Mouse (Mus musculus): ENCODE data around the gene Nek5.
A peak's percentile ranks its signal among the peaks of the same experiment; 100 is the strongest.

Gene Nek5

GRCm38 (mm10) chr8:22056850-22057249, 68.0 kb downstream of the Nek5 start:
- Histone ChIP-seq H3K27me3 (ENCODE audit: control insufficient read depth, insufficient read depth, low read length, poor library complexity, severe bottlenecking) (peaks cover 4% of the 10 kb centered on the region; the same call in 1 of the 2 replicates), H3K36me3 (ENCODE audit: control insufficient read depth, insufficient read depth, low read length, poor library complexity, severe bottlenecking) (no peaks in the 10 kb centered on the region)
- DNase-seq (ENCODE audit: low read depth, low spot score): no peak

GRCm38 (mm10) chr8:22055492-22055877, 69.4 kb downstream of the Nek5 start:
- peaks cover 4% of the 10 kb centered on the region; the same call in 1 of the 2 replicates for H3K27me3 ChIP-seq (ENCODE audit: control insufficient read depth, insufficient read depth, low read length, poor library complexity, severe bottlenecking)
- no peaks in the 10 kb centered on the region for H3K36me3 ChIP-seq (ENCODE audit: control insufficient read depth, insufficient read depth, low read length, poor library complexity, severe bottlenecking)
- no peak for DNase-seq (ENCODE audit: low read depth, low spot score)

GRCm38 (mm10) chr8:22054674-22055491, 70.0 kb downstream of the Nek5 start:
- DNase-seq (ENCODE audit: low read depth, low spot score): no peak
- H3K36me3 ChIP-seq (ENCODE audit: control insufficient read depth, insufficient read depth, low read length, poor library complexity, severe bottlenecking): no peaks in the 10 kb centered on the region
- peaks cover 3% of the 10 kb centered on the region; the same call in 1 of the 2 replicates for H3K27me3 ChIP-seq (ENCODE audit: control insufficient read depth, insufficient read depth, low read length, poor library complexity, severe bottlenecking)

GRCm38 (mm10) chr8:22047699-22048464, 77.0 kb downstream of the Nek5 start:
- DNase-seq (ENCODE audit: low read depth, low spot score): peak; percentile 55
- H3K36me3 ChIP-seq (ENCODE audit: control insufficient read depth, insufficient read depth, low read length, poor library complexity, severe bottlenecking): no peaks in the 10 kb centered on the region
- H3K27me3 ChIP-seq (ENCODE audit: control insufficient read depth, insufficient read depth, low read length, poor library complexity, severe bottlenecking): no peaks in the 10 kb centered on the region

GRCm38 (mm10) chr8:22043706-22044105, 81.1 kb downstream of the Nek5 start:
- Histone ChIP-seq H3K27me3 (ENCODE audit: control insufficient read depth, insufficient read depth, low read length, poor library complexity, severe bottlenecking) (no peaks in the 10 kb centered on the region), H3K36me3 (ENCODE audit: control insufficient read depth, insufficient read depth, low read length, poor library complexity, severe bottlenecking) (no peaks in the 10 kb centered on the region)
- no peak for DNase-seq (ENCODE audit: low read depth, low spot score)

- Histone ChIP-seq H3K27me3 (ENCODE audit: control insufficient read depth, insufficient read depth, low read length, poor library complexity, severe bottlenecking) (no peaks in the 10 kb centered on the region), H3K36me3 (ENCODE audit: control insufficient read depth, insufficient read depth, low read length, poor library complexity, severe bottlenecking) (no peaks in the 10 kb centered on the region)
- DNase-seq (ENCODE audit: low read depth, low spot score): no peak
Measured at GRCm38 (mm10) chr8:22042515-22042914, 82.3 kb downstream of the Nek5 start.

GRCm38 (mm10) chr8:22040153-22040509, 84.7 kb downstream of the Nek5 start:
- no peaks in the 10 kb centered on the region for H3K36me3 ChIP-seq (ENCODE audit: control insufficient read depth, insufficient read depth, low read length, poor library complexity, severe bottlenecking)
- DNase-seq (ENCODE audit: low read depth, low spot score): no peak
- no peaks in the 10 kb centered on the region for H3K27me3 ChIP-seq (ENCODE audit: control insufficient read depth, insufficient read depth, low read length, poor library complexity, severe bottlenecking)

GRCm38 (mm10) chr8:22039468-22040152, 85.2 kb downstream of the Nek5 start:
- no peak for DNase-seq (ENCODE audit: low read depth, low spot score)
- no peaks in the 10 kb centered on the region for H3K36me3 ChIP-seq (ENCODE audit: control insufficient read depth, insufficient read depth, low read length, poor library complexity, severe bottlenecking)
- H3K27me3 ChIP-seq (ENCODE audit: control insufficient read depth, insufficient read depth, low read length, poor library complexity, severe bottlenecking): no peaks in the 10 kb centered on the region

GRCm38 (mm10) chr8:22037022-22037421, 87.8 kb downstream of the Nek5 start:
- Histone ChIP-seq H3K36me3 (ENCODE audit: control insufficient read depth, insufficient read depth, low read length, poor library complexity, severe bottlenecking) (no peaks in the 10 kb centered on the region), H3K27me3 (ENCODE audit: control insufficient read depth, insufficient read depth, low read length, poor library complexity, severe bottlenecking) (no peaks in the 10 kb centered on the region)
- no peak for DNase-seq (ENCODE audit: low read depth, low spot score)

GRCm38 (mm10) chr8:22036137-22036536, 88.7 kb downstream of the Nek5 start:
- H3K36me3 ChIP-seq (ENCODE audit: control insufficient read depth, insufficient read depth, low read length, poor library complexity, severe bottlenecking): no peaks in the 10 kb centered on the region
- DNase-seq (ENCODE audit: low read depth, low spot score): no peak
- H3K27me3 ChIP-seq (ENCODE audit: control insufficient read depth, insufficient read depth, low read length, poor library complexity, severe bottlenecking): no peaks in the 10 kb centered on the region

GRCm38 (mm10) chr8:22030990-22031389, 93.9 kb downstream of the Nek5 start:
- Histone ChIP-seq H3K36me3 (ENCODE audit: control insufficient read depth, insufficient read depth, low read length, poor library complexity, severe bottlenecking) (no peaks in the 10 kb centered on the region), H3K27me3 (ENCODE audit: control insufficient read depth, insufficient read depth, low read length, poor library complexity, severe bottlenecking) (no peaks in the 10 kb centered on the region)
- DNase-seq (ENCODE audit: low read depth, low spot score): no peak

GRCm38 (mm10) chr8:22028973-22029372, 95.9 kb downstream of the Nek5 start:
- Histone ChIP-seq H3K36me3 (ENCODE audit: control insufficient read depth, insufficient read depth, low read length, poor library complexity, severe bottlenecking) (no peaks in the 10 kb centered on the region), H3K27me3 (ENCODE audit: control insufficient read depth, insufficient read depth, low read length, poor library complexity, severe bottlenecking) (no peaks in the 10 kb centered on the region)
- no peak for DNase-seq (ENCODE audit: low read depth, low spot score)

GRCm38 (mm10) chr8:22025241-22025640, 99.6 kb downstream of the Nek5 start:
- no peaks in the 10 kb centered on the region for H3K27me3 ChIP-seq (ENCODE audit: control insufficient read depth, insufficient read depth, low read length, poor library complexity, severe bottlenecking)
- no peaks in the 10 kb centered on the region for H3K36me3 ChIP-seq (ENCODE audit: control insufficient read depth, insufficient read depth, low read length, poor library complexity, severe bottlenecking)
- no peak for DNase-seq (ENCODE audit: low read depth, low spot score)

All from splenic B cell, adult 2 months (primary cell).